Mouse (Mus musculus): ENCODE data around the gene Pde4d.

Pde4d gene

DNA sequence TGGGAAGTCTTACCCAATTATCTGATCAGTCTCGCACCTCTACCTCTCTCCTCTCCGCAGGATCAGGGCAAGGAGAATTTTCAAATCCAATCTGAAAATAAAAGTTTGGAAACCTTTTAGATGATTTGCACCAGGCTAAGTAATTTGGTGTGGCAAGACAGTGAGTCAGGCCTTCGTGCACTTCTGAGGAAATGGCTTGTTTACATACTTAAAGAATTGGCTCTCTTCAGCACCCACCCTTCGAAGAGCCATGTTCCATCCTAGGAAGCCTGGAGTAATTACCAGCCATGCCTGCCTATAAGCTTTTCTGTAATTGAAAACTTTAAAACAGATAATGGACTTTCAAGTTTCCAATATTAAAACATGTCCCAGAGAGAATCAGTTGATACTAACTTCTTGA, 1352.5 kb downstream of the Pde4d start:
- DNase-seq (ENCODE audit: low read depth in 2 of 2, low spot score in 2 of 2) = no peak

DNA sequence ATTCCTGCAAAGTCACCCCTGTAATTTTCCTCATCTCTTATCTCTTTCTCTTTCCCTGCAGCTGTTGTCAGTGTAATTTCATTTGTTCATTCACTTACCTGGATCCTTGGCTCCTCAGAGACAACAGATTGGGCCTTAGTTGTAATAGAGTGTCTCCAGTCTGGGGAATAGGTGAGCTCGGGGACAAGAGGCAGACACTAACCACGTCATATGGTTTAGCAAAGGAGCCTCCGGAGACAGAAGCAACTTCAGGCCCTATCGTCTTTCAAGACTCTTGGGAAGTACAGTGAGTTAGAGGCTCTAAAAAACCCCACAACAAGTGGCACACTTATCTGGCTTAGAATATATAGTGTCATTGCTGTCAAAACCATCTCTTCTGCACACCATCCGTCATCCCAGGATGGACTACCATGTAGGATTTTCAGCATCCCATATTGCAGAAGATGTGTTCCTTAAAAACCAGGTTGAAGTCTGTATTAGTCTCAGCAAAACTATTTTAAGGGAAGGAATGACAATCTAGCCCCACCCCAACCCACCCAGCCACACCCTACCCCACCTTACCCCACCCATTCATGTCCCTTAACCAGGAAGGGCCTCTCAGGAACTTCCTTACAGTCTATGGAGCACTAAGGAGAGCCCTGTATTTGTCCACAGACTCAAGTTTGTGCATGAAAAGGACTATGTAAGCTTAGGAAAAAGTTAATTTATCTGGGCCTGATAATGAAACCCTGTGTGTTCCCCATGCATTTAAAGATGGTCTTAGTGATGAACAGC, 1356.6 kb downstream of the Pde4d start:
- DNase-seq (ENCODE audit: low read depth in 2 of 2, low spot score in 2 of 2) = no peak

DNA sequence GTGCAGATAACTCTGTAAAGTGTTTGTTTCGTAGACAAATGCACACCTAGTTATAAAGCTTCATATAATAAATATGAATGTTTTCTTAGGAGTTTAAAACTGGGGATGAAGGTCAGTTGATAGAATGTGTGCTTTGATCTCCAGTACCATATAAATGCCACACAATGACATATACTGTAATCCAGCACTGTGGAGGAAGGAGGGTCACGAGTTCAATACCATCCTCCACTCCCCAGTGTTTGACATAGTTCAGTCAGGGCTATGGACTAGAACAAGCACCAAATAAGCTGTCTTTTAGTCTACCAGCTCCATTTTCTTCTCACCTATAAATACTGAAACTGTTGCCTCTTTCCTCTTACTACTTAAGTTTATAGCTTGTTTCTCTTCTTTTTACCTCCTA, 1357.3 kb downstream of the Pde4d start:
- DNase-seq (ENCODE audit: low read depth in 2 of 2, low spot score in 2 of 2) = no peak

DNA sequence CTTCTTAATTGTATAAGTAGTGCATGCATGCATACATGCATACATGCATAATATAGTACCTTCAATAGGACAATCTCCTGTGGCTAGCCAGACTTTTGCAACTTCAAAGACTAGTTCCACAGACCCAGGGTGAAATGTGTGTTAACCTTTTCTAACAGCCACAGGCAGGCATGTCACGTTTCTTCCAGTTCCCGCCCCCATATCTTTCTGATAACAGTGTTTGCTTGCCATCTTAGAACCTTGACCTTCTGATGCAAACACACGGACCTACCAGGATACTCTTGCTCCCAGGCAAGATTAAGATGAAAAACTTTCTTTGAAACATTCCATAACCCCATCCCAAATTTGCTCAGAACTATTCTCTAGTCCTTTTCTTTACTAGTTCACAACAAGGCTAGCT, 1357.7 kb downstream of the Pde4d start:
- no peak for DNase-seq (ENCODE audit: low read depth in 2 of 2, low spot score in 2 of 2)

DNA sequence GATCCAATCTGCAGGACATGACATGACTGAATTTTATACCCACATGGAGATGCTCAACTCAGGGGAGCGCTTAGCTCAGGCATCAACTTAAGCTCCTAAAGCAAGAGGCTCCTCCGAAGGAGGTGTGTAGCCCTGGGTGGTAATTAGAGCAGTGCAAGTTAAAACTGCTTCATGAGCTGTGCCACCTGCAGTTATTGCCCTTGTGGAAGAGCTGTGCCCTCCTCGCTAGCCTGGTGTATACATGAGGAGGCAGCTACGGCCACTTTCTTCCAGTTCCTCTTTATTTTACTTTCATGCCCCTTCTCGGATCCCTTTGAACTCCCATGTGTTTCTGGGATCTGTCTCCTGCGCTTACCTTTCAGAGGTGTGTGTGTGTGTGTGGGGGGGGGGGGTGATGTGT, 1358.3 kb downstream of the Pde4d start:
- DNase-seq (ENCODE audit: low read depth in 2 of 2, low spot score in 2 of 2) = no peak

DNA sequence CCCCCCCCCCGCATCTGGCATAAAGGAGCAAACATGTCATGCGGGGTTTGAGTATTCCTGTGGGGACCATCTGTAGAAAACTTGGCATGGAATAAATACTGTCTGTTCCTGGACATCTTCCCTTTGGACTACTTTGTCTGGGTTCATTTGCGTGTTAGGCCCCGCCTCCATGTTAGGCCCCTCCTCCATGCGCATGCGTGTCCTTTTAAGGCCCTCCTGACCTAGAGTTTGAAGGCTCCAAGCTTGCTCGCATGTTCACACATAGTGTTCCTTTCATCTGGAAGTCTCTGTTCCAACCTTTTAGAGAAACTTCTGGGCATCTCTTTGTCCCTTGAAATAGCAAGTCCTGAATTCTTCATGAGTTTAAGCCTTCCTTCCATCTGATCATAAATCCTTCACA, 1359.2 kb downstream of the Pde4d start:
- DNase-seq (ENCODE audit: low read depth in 2 of 2, low spot score in 2 of 2) = no peak

DNA sequence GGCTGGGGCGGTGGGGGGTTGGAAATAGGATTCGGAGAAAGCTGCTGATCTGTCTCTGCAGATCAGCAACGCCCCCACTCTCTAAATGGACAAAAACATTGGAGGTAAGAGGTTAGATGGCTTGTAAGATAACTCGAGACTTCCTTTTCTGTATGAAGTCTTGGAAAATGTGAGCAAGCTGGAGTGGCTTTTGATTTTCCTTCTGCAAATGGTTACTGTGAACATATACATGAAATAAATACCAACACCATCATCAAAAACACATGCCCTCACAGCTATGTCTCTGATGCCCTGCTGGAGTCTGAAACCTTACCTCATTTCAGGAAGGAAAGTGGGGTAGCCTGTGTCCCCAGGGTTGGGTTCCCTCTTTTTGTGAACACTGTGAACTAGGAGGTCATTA, 1359.9 kb downstream of the Pde4d start:
- DNase-seq (ENCODE audit: low read depth in 2 of 2, low spot score in 2 of 2) = no peak

DNA sequence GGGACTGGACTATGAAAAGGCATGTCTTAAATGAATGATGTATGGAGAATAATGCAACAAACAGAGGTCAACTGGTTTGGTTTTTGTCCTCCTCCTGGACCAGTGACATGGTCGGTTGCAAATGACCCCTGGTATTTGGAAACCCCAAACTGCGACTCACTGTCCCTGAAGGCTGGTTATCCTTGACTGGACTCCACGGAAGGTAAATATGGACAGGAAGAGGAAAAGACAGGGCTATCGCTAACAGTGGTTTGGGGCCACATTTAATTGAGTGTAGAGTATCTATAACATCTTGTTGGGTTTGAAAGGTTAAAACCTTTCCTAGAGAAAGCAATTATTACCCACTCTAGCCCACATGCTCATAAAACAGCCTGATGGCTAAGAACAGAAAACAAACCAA, 1364.2 kb downstream of the Pde4d start:
- no peak for DNase-seq (ENCODE audit: low read depth in 2 of 2, low spot score in 2 of 2)

DNA sequence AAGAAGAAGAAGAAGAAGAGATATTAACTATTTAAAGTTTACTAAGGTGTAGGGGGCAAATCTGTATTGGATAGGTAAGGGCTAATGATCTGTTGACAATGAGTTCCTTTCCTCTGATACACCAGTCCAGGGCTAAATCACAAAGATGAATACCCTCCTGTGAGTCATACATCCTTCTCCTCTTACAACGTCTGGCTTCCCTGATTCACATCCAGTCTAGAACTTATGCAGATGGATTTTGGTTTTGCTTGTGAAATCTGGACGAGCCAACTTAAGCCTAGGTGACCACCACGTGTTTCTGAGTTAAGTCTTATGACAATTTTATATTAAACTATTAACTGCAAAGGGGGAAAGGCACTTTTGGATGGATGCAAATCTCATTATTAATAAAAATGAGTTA, 1369.3 kb downstream of the Pde4d start:
- no peak for DNase-seq (ENCODE audit: low read depth in 2 of 2, low spot score in 2 of 2)

DNA sequence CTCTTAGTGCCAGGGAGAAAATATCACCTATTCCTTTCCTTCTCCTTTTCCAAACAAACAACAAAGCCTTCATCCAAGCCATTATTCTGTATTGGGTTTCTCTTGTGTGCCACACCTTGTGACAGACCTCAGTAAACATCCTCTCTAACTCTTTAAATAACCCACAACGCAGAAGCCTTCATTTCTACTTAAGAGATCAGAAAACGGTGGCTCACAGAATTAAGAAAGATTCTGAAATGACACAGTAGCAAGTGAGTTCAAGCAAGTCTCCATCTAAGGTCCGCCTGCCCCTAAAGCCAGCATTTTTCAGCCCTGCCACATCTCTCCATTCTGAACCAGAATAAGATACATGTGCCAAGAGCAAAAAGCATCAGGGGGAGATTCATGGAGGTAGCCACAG, 1370.4 kb downstream of the Pde4d start:
- peak in 1 of 2 experiments; percentile 25 for DNase-seq (ENCODE audit: low read depth in 2 of 2, low spot score in 2 of 2)

DNA sequence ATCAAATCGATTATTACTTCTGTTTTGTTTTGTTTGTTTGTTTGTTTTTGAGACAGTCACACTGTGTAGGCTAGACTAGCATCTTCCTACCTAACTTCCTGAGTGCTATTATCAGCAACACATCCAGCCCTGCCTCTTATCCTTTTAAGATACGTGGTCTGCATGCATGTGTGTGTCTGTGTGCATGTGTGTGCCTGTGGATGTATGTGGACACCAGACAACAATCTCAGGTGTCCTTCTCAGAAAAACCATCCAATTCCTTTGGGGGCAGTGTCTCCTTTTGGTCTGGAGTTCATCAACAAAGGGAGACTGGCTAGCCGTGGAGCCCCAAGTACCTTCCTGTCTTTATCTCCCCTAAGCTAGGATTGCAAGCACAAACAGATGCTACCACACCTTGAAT, 1371.1 kb downstream of the Pde4d start:
- no peak for DNase-seq (ENCODE audit: low read depth in 2 of 2, low spot score in 2 of 2)

DNA sequence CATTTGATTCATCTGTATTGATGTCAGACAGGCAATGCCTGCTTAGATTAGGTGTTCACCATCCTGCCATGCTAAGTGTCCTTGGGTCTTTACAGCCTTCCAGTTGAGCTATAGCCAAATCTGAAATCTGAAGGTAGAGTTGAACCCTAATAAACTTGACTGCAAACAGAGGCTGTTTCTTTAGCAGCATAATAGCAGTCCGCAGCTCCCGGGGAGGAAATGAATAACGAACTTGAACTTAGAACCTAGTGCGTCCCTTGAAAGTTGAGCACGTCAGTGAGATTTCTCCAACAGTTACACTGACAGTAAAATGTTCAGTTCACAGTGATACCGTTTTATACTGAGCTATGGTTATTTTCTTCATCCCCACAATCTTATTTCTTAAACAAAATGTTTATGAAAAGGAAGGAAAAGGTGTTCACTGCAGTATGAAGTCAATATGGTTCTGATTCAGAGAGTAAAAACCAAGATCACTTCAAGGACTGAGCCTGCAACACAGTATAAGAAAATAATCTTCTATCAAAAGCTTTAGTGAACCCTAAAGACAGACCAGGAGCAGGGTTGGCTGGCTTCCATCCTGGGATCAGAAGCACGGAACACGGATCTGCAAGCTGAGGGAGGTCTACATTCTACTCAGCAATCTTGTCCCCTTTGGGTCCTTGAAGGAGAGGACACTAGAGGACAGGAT, 1372.1 kb downstream of the Pde4d start:
- DNase-seq (ENCODE audit: low read depth in 2 of 2, low spot score in 2 of 2) = peak; percentile 18 to 30

DNA sequence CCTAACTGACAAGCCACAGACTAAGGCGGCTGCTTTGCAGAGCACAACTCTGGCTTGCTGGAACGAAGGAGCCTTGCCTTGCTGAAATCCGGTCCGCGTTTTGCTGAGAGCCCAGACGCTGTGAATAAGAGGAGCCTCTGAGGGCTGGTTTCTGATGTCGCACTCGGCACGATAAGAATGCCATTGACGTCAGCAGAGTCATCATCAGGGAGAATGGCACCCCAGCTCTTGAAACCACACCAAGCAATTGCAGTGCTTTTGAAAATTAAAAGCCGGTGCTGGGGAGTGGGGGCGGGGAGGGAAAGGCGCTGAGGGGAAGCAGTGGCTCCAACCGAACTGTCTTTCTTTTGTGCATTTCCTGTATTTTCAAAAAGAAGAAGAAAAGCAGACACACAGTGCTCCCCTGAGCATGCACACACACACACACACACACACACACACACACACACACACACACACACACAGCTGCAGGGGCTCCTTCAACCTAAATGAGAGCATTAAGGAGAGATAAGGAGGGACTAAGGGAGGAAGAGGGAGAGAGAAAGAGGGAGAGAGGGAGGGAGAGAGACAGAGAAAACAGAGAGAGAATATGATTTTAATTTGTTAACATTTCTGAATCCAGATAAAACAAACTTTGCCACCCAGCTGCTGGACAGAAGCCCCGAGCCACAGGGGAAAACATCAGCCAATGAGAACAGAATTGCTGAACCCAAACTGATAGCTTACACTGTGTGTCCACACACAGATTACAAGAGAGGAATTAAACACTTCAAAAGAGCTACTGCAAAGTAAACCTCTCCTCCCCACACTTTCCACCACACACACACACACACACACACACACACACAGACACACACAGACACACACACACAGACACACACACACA, 1372.9 kb downstream of the Pde4d start:
- DNase-seq (ENCODE audit: low read depth in 2 of 2, low spot score in 2 of 2) = peak; percentile 93 to 96

DNA sequence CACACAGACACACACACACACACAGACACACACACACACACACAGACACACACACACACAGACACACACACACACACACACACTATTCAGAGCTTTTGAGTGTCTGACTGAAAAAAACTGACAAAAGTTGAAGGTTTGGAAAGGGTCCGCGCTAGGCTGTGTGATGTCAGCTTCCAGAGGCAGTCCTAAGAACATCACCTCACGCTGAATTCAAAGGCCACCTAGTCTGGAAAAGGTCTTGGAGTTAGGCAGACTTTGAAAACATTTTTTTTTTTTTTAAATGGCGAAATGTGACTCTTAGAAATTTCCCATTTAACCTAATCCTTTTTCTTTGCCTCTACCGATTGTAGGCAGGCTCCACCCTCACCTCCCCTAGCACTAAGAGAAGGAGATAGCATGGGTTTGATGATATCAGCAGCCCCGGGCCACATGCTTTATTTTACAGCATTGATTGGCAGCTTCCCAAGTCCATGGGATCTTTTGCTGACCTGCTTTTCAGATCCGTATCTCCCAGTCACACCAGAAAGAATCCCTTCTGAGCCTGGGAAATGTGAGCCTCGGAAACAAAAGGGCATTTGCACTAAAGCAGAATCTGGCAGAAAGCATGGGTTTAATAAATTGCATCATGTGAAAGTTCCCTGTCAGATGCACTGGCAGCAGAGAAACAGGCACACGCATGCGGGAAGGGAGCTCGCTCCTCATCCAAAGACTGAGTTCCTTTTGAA, 1373.7 kb downstream of the Pde4d start:
- no peak for DNase-seq (ENCODE audit: low read depth in 2 of 2, low spot score in 2 of 2)

DNA sequence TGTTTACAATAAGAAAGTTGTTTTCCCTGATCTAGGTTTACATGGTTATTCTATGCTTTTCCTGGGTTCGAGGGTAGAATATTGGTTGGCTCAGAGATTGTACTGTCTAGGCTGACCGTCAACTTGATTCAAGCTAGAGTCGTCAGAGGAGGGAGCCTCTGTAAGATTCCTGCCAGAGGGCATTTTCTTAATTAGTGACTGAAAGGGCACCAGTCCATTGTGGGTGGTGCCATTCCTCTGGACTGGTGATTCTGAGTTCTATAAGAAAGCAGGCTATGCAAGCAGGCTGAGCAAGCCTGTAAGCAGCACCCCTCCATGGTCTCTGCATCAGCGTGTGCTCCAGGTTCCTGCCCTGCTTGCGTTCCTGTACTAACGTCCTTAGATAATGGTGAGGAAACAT, 1376.1 kb downstream of the Pde4d start:
- DNase-seq (ENCODE audit: low read depth in 2 of 2, low spot score in 2 of 2) = no peak

DNA sequence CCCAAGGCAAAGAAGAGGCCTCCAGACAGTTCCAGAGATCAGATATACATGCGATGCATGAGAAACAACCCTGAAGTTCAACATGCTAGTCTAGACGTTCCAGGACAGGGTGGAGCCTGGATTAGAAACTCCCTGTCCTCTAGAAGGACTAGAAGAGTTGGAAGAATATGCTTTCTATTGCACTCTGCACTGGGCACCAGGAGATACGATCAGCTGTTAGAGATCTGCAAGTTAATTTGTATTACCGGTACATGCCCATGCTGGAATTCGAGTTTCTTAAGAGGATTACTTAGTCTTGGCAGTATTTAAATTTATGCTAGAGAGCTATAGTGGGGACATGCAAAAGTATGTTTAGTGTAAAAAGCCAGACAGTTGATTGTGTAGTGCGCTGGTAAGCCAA, 1377.6 kb downstream of the Pde4d start:
- no peak for DNase-seq (ENCODE audit: low read depth in 2 of 2, low spot score in 2 of 2)

DNA sequence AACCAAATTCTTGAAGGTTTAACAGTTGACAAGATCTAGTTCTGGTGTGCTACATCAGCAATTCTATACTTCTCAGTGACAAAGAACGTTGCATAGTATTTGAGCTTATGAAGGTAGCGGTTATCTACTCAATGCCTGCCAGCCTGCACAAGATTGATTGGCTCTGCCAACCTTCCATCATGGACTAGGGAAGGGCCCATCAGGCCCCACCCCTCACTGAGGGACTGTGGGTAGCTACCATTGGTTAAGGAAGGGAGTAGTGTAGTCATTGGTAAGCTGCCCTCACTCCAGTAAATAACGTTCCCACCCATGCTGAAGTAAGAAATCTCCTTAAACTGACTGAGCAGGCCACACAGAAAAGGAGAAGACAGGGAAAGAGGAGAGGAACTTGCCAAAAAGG, 1378.2 kb downstream of the Pde4d start:
- DNase-seq (ENCODE audit: low read depth in 2 of 2, low spot score in 2 of 2) = no peak

DNA sequence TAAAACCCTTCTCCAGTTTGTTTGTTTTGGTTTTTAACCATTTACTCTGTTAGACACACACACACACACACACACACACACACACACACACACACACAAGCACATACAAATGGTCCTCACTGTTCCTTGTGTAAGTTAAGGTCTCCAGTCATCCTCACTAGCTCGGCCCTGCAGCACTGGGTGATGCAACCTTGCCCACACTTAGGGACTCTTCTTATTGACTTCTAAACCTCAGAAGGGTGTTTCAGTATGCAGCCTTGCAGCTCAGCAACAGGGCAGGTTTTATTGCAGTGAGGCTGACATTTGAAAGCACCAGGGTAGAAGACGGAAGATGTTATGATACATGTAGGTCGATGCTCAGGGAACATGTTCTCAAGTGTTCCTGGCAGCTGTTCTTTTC, 1379.7 kb downstream of the Pde4d start:
- no peak for DNase-seq (ENCODE audit: low read depth in 2 of 2, low spot score in 2 of 2)

DNA sequence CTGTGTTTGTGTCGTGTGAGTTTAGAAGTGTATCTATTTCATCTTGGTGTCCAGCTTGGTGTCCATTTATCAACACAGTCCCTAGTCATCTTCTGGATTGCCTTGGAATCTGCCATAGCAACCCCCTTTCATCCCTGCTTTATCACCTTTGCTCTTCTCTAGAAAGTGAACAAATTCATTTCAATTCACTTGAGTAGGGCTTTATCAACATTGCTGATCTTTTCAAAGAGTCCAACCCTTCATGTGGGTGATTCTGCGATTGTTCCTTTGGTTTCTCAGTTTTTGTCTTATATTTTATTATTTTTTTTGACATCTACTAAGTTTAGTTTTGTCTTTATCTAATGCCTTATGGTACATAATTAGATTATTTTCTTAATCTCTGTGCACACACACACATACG, 1385.2 kb downstream of the Pde4d start:
- no peak for DNase-seq (ENCODE audit: low read depth in 2 of 2, low spot score in 2 of 2)

DNA sequence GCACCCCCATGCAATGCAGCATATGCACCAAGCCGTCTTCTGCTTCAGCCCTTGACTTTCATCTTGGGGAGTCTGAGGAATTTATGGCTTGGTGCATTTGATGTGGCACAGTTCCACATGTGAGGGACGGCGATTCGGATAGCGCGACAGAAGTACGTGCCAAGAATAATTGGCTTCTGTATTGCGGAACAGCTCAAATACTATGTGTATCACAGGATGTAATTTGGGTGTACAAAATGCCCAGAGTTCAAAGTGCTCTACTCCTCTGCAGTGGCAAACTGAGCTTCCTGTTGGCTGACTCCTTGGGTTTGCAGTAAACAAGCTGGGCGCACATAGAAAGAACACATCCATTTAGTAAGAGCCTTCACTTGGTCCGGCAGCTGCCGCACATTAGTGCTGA, 1387.7 kb downstream of the Pde4d start:
- DNase-seq (ENCODE audit: low read depth in 2 of 2, low spot score in 2 of 2) = peak; percentile 65 to 70

DNA sequence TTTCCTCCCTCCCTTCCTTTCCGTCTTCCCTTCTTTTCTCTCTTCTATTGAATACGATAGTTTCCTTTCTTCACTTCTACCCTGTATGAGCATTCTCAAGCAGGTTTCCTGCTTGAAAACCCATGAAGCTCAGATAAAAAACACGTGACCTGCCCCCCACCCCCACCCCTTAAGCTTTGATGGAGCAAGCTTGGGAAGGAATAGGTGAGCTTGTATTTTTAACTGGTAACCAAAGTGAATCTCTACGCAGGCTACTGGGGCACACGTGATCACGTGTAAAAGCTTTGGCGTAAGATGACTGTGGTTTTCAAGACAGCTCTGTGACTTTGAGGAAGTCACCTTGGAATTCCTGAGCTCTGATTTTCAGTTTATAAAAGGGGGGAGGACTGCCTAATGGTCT, 1388.2 kb downstream of the Pde4d start:
- DNase-seq (ENCODE audit: low read depth in 2 of 2, low spot score in 2 of 2) = peak; percentile 26 to 59
